Mouse (Mus musculus) hindbrain, embryonic 13.5 days (tissue): ENCODE results near the gene Mcemp1. TPM values are rescaled to one million over a fixed set of nuclear protein-coding genes. Genes with fewer than 3 reads are reported as not detected.

ENCODE experiments used
- ATAC-seq: fragments of 200-750 bp; cut with Nextera tagmentation; 2 replicates; pipeline ENCODE4 v1.8.0; 2017; ENCODE audit warnings: moderate TSS enrichment; ENCODE audit not compliant: low FRiP score
- H3K27ac ChIP-seq: fragments of 300-500 bp; sonication (generic); 2 replicates; pipeline ENCODE4 v1.5.1; 2015; ENCODE audit warnings: inconsistent platforms, mild to moderate bottlenecking, moderate library complexity
- H3K27me3 ChIP-seq: fragments of 300-500 bp; sonication (generic); 2 replicates; pipeline ENCODE4 v1.6.1; 2015; ENCODE audit warnings: mild to moderate bottlenecking, inconsistent platforms
- H3K36me3 ChIP-seq: fragments of 300-500 bp; sonication (generic); 2 replicates; pipeline ENCODE4 v1.6.1; 2015; ENCODE audit warnings: mild to moderate bottlenecking, inconsistent platforms
- H3K4me1 ChIP-seq: fragments of 300-500 bp; sonication (generic); replicated peaks from 2 replicates; pipeline ENCODE4 v1.6.1; 2015; ENCODE audit warnings: inconsistent platforms
- H3K4me2 ChIP-seq: fragments of 300-500 bp; sonication (generic); 2 replicates; pipeline ENCODE4 v1.6.1; 2015; ENCODE audit warnings: inconsistent platforms, mild to moderate bottlenecking, moderate library complexity
- H3K4me3 ChIP-seq: fragments of 300-500 bp; sonication (generic); 2 replicates; pipeline ENCODE4 v1.5.1; 2015; ENCODE audit warnings: mild to moderate bottlenecking, inconsistent platforms
- H3K9ac ChIP-seq: fragments of 300-500 bp; sonication (generic); 2 replicates; pipeline ENCODE4 v1.6.1; 2015; ENCODE audit warnings: mild to moderate bottlenecking, inconsistent platforms
- H3K9me3 ChIP-seq: fragments of 300-500 bp; sonication (generic); 2 replicates; pipeline ENCODE4 v1.6.1; 2016; ENCODE audit warnings: inconsistent platforms
- WGBS: fragments of 180-500 bp; shearing (Covaris S2); methylation state at CpG from one replicate; pipeline ENCODE4 v1.1.7; 2015; 5-methylcytosine and 5-hydroxymethylcytosine counted together
- polyA plus RNA-seq: library from polyadenylated mRNA; unstranded; fragments of >200 nt; fragmentation: Nextera tagmentation; extraction: Ambion mirVana; gene quantifications from 2 replicates; pipeline ENCODE4 v1.2.1, GENCODE M21; 2015

The Mcemp1 gene
- 0.10 TPM in 1 of 2 replicates, not detected in the other for polyA plus RNA-seq

DNA sequence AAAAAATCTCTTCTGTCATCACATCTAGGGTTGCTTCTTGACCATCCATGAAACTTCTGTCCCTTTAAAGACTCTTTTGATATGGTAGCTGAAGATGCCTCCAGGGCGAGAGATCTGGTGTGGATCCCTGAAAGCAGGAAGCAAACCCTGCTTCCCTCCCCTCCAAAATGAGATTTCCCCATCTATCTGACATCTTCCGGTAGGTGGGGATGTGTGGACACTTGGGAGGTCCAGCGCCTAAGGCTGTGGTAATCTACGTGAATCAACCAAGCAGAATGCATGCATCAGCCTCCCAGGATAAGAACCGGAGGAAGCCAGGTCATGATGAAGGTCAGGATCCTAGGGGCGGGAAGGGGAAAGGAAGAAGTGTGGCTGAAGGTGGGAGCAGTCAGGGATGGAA is at the start of gene Mcemp1:
TSS of gene Mcemp1 (plus strand) at position 248 of the 400 bp plus-strand sequence.
- ATAC-seq: no peak
- no peaks in the 10 kb centered on the region for H3K36me3 ChIP-seq
- H3K9ac ChIP-seq: no peak within 1 kb of the TSS
- H3K4me1 ChIP-seq: no peaks in the 10 kb centered on the region
- no peak within 1 kb of the TSS for H3K4me3 ChIP-seq
- no peak within 1 kb of the TSS for H3K4me2 ChIP-seq
- 84% methylated on average over 6 of the region's 6 CpGs for WGBS
- H3K27ac ChIP-seq: no peak within 1 kb of the TSS
- H3K9me3 ChIP-seq: no peaks in the 10 kb centered on the region
- 0 out of 2 replicates have a peak, but pooled peaks cover 3% of the 10 kb centered on the region for H3K27me3 ChIP-seq

- peak within 1 kb of the TSS; percentile 93 for H3K4me2 ChIP-seq
- under 1% methylated on average over 37 of the region's 37 CpGs for WGBS
- peak within 1 kb of the TSS; percentile 81 for H3K9ac ChIP-seq
- H3K27ac ChIP-seq: no peak within 1 kb of the TSS; the same call in 1 of the 2 replicates
- peak within 1 kb of the TSS; percentile 85 for H3K4me3 ChIP-seq
- no peaks in the 10 kb centered on the region for H3K9me3 ChIP-seq
- ATAC-seq: peak; percentile 97
- H3K36me3 ChIP-seq: peaks cover 27% of the 10 kb centered on the region
- peaks cover 24% of the 10 kb centered on the region for H3K4me1 ChIP-seq
- no peaks in the 10 kb centered on the region for H3K27me3 ChIP-seq
These were observed 44.2 kb upstream of the Mcemp1 start, which contains the start of the genes Xab2 and Pet100 for GRCm38 (mm10) chr8:3621199-3621970. Gene Xab2 (minus strand): TSS chr8:3621316. Gene Pet100 (plus strand): TSS chr8:3621548.

DNA sequence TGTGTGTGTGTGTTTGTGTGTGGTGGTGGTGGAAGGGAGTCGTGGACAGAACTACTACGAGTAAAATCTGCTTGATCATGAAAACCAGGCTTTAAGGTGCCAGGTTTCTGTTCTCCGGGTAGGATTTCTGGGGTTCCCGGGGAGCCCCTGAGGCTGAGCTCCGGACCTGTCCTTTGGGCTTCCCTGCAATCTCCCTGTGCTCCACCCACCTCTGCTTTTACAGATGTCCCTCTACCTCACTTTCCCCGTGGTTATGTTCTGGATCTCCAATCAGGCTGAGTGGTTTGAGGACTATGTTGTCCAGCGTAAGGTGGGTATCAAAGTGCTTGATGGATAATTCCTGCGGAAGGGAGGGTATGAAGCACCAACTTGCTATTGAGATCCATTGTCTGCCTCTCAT is 43.4 kb upstream of the Mcemp1 start:
- 68% methylated on average over 8 of the region's 8 CpGs for WGBS
- no peaks in the 10 kb centered on the region for H3K9me3 ChIP-seq
- no peak for ATAC-seq

DNA sequence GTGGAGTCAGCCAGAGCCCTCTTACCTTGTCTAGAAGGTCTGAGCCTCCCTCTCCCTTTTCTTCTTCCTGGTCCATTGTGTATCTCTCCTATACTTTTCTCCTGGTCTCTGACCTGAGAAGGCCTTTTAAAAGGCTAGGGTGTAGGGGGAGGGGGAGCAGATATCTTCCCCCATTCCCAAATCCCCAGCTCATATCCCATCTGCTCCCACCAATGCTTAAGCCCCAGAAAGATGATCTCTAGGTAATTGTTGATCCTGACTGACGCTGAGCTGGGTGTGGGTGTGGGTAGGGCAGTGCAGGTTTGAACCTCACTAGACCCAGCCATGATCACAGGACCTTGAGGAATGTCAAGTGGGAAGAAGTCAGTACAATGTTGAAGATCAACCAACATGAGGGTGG is 40.1 kb upstream of the Mcemp1 start, which contains the start of gene Pcp2:
TSS of gene Pcp2 (minus strand) at position 101 of the 400 bp plus-strand sequence.
- 60% methylated on average over 1 of the region's 1 CpGs for WGBS
- ATAC-seq: no peak
- Histone ChIP-seq H3K9ac (no peak within 1 kb of the TSS), H3K4me2 (no peak within 1 kb of the TSS), H3K27ac (no peak within 1 kb of the TSS), H3K4me1 (peaks cover 11% of the 10 kb centered on the region), H3K36me3 (peaks cover 4% of the 10 kb centered on the region; the same call in 1 of the 2 replicates), H3K9me3 (no peaks in the 10 kb centered on the region), H3K27me3 (peaks cover 13% of the 10 kb centered on the region), H3K4me3 (no peak within 1 kb of the TSS)

More for the DNA sequence above, 43.4 kb upstream of the Mcemp1 start:
- peak overlapping the region; percentile 76 for H3K4me2 ChIP-seq
- peak overlapping the region; percentile 77 for H3K9ac ChIP-seq
- no peak overlapping the region for H3K27ac ChIP-seq
- H3K27me3 ChIP-seq: no peaks in the 10 kb centered on the region
- H3K4me1 ChIP-seq: peaks cover 24% of the 10 kb centered on the region
- peaks cover 21% of the 10 kb centered on the region for H3K36me3 ChIP-seq
- peak overlapping the region; percentile 85 for H3K4me3 ChIP-seq

GRCm38 (mm10) chr8:3626971-3627370 is 38.6 kb upstream of the Mcemp1 start:
- no peak for ATAC-seq
- Histone ChIP-seq H3K27ac (no peak overlapping the region), H3K4me2 (no peak overlapping the region), H3K36me3 (peaks cover 4% of the 10 kb centered on the region; the same call in 1 of the 2 replicates), H3K4me1 (peaks cover 17% of the 10 kb centered on the region), H3K9ac (no peak overlapping the region), H3K4me3 (no peak overlapping the region), H3K9me3 (no peaks in the 10 kb centered on the region), H3K27me3 (peaks cover 13% of the 10 kb centered on the region)
- WGBS: 62% methylated on average over 5 of the region's 5 CpGs

GRCm38 (mm10) chr8:3628014-3628413 is 37.5 kb upstream of the Mcemp1 start:
- no peak overlapping the region for H3K4me2 ChIP-seq
- H3K4me3 ChIP-seq: no peak overlapping the region
- no peaks in the 10 kb centered on the region for H3K9me3 ChIP-seq
- no peak overlapping the region for H3K27ac ChIP-seq
- H3K36me3 ChIP-seq: peaks cover 4% of the 10 kb centered on the region; the same call in 1 of the 2 replicates
- WGBS: 35% methylated on average over 5 of the region's 5 CpGs
- H3K9ac ChIP-seq: no peak overlapping the region
- peaks cover 12% of the 10 kb centered on the region for H3K4me1 ChIP-seq
- no peak for ATAC-seq
- H3K27me3 ChIP-seq: peaks cover 13% of the 10 kb centered on the region

DNA sequence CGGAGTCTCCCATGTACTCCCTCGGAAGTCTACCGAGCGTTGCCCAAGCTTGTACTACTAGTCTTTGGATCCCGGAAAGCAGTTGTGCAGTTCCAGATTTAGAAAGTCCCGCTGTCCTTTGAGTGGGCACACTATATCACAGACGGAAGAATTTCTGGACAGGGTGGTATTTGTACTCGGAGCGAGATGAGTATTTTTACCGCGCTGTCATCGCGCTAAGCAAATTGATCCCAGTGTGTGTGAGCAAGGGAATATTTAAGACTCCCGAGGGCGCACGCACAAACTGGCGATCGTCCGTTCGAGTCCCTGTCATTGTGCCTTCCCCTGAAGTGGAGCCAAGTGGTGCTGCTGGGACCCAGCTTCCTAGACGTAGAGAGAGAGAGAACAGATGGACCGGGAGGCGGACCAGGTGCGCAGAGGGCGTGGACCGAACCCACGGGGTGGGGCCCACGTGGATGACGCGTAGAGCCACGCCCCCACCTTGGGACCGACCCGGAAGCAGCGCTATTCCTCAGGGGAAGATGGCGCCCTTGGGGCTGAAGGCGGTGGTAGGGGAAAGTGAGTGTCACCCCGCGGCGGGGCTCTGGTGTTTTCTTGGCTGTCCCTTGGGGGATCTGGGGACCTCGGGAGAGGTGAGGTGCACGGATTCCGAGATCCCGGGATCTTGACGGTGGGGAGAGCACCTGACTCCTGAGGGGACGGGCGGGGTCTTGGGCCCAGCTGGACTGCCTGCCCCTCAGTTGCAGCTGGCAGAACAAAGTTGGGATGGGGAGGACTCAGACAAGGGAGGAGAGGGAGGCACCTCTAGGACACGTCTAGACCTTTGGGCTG is 34.7 kb upstream of the Mcemp1 start, which contains the start of gene Stxbp2:
TSS of gene Stxbp2 (plus strand) at position 309 of the 831 bp plus-strand sequence.
- Histone ChIP-seq H3K9me3 (no peaks in the 10 kb centered on the region), H3K4me3 (peak within 1 kb of the TSS; percentile 48), H3K4me2 (peak within 1 kb of the TSS; percentile 72), H3K4me1 (peaks cover 12% of the 10 kb centered on the region), H3K9ac (peak within 1 kb of the TSS; percentile 68), H3K27ac (no peak within 1 kb of the TSS; the same call in 1 of the 2 replicates), H3K27me3 (peaks cover 13% of the 10 kb centered on the region), H3K36me3 (no peaks in the 10 kb centered on the region; the same call in 1 of the 2 replicates)
- 6% methylated on average over 47 of the region's 47 CpGs for WGBS
- peak; percentile 75 for ATAC-seq

DNA sequence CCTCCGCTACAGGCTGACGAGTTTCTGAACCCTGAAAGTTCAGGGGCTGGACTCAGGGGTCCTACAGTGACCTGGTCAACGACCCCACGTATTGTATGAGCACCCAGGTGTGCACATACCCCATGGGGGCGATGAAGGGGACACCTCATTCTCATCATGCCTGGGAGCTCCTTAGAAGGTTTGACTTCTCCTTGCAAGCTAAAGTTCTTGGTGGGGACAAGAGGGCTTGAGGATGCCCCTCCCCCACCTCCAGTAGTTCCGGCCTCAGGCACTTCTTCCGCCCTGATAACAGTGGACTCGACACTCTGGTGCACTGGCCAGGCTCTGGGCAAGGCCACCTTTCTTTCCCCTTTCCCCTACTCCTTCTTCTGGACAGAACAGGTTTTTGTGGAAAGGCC is 34.1 kb upstream of the Mcemp1 start:
- peak overlapping the region; percentile 48 for H3K4me3 ChIP-seq
- 0 out of 2 replicates have a peak, but pooled peaks have one; percentile 21 for ATAC-seq
- peak overlapping the region; percentile 68 for H3K9ac ChIP-seq
- peaks cover 13% of the 10 kb centered on the region for H3K27me3 ChIP-seq
- H3K4me1 ChIP-seq: peaks cover 12% of the 10 kb centered on the region
- no peak overlapping the region for H3K27ac ChIP-seq
- peak overlapping the region; percentile 72 for H3K4me2 ChIP-seq
- H3K36me3 ChIP-seq: no peaks in the 10 kb centered on the region; the same call in 1 of the 2 replicates
- H3K9me3 ChIP-seq: no peaks in the 10 kb centered on the region
- 20% methylated on average over 8 of the region's 8 CpGs for WGBS

DNA sequence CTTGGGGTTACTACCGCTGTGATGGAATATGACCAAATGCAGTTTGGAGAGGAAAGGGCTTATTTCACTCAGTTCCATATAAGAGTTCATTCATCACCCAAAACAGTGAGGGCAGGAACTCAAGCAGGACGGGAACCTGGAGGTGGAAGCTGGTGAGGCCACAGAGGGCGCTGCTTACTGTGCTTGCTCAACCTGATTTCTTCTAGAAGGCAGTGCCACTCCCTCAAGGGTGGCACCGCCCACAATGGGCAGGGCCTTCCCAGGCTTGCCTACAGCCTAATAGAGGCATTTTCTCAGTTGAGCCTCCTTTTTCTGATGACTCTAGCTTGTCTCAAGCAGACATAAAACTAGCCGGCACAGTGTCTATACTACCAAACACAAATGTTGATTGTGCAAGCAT is 19.8 kb upstream of the Mcemp1 start:
- Histone ChIP-seq H3K4me3 (no peak overlapping the region), H3K36me3 (no peaks in the 10 kb centered on the region), H3K4me2 (no peak overlapping the region), H3K9ac (no peak overlapping the region), H3K4me1 (no peaks in the 10 kb centered on the region), H3K27me3 (no peaks in the 10 kb centered on the region), H3K27ac (no peak overlapping the region), H3K9me3 (no peaks in the 10 kb centered on the region)
- WGBS: 21% methylated on average over 5 of the region's 5 CpGs
- no peak for ATAC-seq

DNA sequence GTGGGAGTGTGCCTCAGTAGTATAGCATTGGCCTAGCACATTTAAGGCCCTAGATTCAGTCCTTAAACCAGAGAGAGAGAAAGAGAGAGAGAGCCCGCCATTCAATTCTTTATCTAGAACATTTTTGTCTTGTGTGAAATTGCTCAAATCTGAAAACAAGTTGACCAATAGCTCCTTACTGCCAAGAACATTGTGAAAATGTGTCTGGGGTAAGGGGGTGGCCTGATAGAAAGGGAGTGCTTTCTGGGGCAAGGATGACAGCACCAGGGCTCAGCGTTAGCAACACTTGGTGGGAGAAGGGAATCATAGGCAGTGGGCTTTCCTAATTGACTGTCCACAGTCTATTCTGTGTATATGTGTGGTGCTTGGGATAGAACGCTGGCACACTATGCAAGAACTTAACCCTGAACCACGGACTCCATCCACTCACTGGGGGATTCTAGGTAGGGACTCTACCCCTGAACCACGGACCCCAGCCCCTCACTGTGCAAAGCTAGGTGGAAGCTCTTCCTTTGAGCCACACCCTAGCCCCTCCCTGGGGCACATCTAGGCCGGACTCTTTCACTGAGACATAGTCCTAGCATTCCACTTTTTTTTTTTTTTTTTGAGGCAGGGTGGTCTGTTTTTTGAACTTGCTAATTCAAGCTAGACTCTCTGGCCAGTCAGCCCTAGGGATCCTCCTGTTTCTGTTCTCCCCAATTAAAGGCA is 18.6 kb upstream of the Mcemp1 start:
- WGBS: 85% methylated on average over 6 of the region's 6 CpGs
- H3K4me1 ChIP-seq: no peaks in the 10 kb centered on the region
- no peak overlapping the region for H3K4me3 ChIP-seq
- no peak overlapping the region for H3K27ac ChIP-seq
- H3K4me2 ChIP-seq: no peak overlapping the region
- H3K36me3 ChIP-seq: no peaks in the 10 kb centered on the region
- H3K27me3 ChIP-seq: no peaks in the 10 kb centered on the region
- ATAC-seq: no peak
- H3K9me3 ChIP-seq: no peaks in the 10 kb centered on the region
- no peak overlapping the region for H3K9ac ChIP-seq

DNA sequence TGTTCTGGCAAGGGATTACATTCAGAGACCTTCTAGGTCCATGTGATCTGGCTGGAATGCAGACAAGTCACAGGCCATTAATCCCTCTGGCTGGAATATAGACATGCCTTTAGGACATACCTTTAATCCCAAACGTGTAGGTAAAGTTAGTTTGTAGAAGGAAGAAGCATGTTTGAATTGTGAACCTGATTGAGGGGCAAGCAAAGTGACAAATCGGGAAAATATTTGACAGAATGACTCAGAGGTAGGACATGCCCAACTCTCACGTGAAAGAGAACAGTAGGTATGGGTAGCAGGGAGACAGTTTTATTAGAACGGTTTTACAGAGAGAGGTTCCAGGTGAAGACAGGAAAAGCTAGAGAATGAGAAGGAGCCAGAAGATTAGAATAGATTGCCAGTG is 18.0 kb upstream of the Mcemp1 start:
- no peaks in the 10 kb centered on the region for H3K4me1 ChIP-seq
- no peak overlapping the region for H3K4me2 ChIP-seq
- no peak overlapping the region for H3K27ac ChIP-seq
- no peak for ATAC-seq
- no peaks in the 10 kb centered on the region for H3K36me3 ChIP-seq
- 86% methylated on average over 4 of the region's 4 CpGs for WGBS
- H3K9ac ChIP-seq: no peak overlapping the region
- no peaks in the 10 kb centered on the region for H3K9me3 ChIP-seq
- no peak overlapping the region for H3K4me3 ChIP-seq
- H3K27me3 ChIP-seq: no peaks in the 10 kb centered on the region
